Comparison of ENCODE assay signal across 11 mouse cellular contexts in genomic region chr1:97771727-97772126, GRCm38 (mm10).
"Had no signal": no experiment of that assay in that cellular context is flagged by ENCODE, and none has a peak within 500 bp of the region (broad histone marks: within the 10 kb centered on the region; RNA-seq: fewer than 3 reads in every experiment).

No protein-coding gene starts in this region.

- H3K9me3 ChIP-seq: limb, embryonic 12.5 days; midbrain, embryonic 13.5 days; neural tube, embryonic 15.5 days had no signal

- ATAC-seq: midbrain, embryonic 13.5 days had no signal

- H3K9ac ChIP-seq: limb, embryonic 12.5 days; lung, embryonic 14.5 days; neural tube, embryonic 15.5 days had no signal

- DNase-seq: kidney, adult 8-10 months; kidney, postnatal 25 days; layer of hippocampus, adult 9-11 months; lung, embryonic 14.5 days; lung, postnatal 10 days; right cerebral cortex, adult 18-20 months; right cerebral cortex, postnatal 25 days; thymus, postnatal 4 days had no signal

- H3K4me3 ChIP-seq: limb, embryonic 12.5 days had no signal

- H3K27me3 ChIP-seq: midbrain, embryonic 13.5 days; neural tube, embryonic 15.5 days had no signal

- H3K27ac ChIP-seq: limb, embryonic 12.5 days; midbrain, embryonic 13.5 days; neural tube, embryonic 15.5 days had no signal

- H3K36me3 ChIP-seq: limb, embryonic 12.5 days; midbrain, embryonic 13.5 days had no signal
